Mouse (Mus musculus) gastrocnemius, adult 2 months (tissue): ENCODE measurements around the gene Tmem176a. TPM values are rescaled to one million over a fixed set of nuclear protein-coding genes. Genes with fewer than 3 reads are reported as not detected.
"Not testable (repeated sequence)": the region's sequence is repeated elsewhere in the genome, so short reads cannot be mapped to it uniquely, and the experiment has no call there.

Experiments used
- DNase-seq: peaks from one replicate; pipeline ENCODE4 v3.0.0; 2022
- H3K27ac ChIP-seq: fragments of 200-600 bp; 2 replicates; pipeline ENCODE4 v1.8.1; 2022; ENCODE audit warnings: mild to moderate bottlenecking
- H3K4me3 ChIP-seq: fragments of 200-600 bp; 2 replicates; pipeline ENCODE4 v1.8.1; 2022; ENCODE audit warnings: mild to moderate bottlenecking, moderate library complexity
- CTCF ChIP-seq: fragments of 200-600 bp; IDR thresholded peaks from 2 replicates; pipeline ENCODE4 v1.8.1; 2022; ENCODE audit warnings: antibody characterized with exemption, mild to moderate bottlenecking, moderate library complexity
- intact Hi-C: fragments of 180-260 bp; cut with DNase I; formaldehyde crosslinking; loops from one replicate; pipeline ENCODE4 v1.15.1; 2025
- total RNA-seq, 2 experiments: library from RNA; stranded (reverse); gene quantifications; 2 replicates each; pipeline ENCODE4 v1.2.3; 2021

Tmem176a gene
- total RNA-seq, 2 experiments from 2014 or later = 3.4 to 5.3 TPM

- TF ChIP-seq CTCF = peak; percentile 10; the same call in 1 of the 2 replicates
- intact Hi-C loops = no loop called here
- no peak overlapping the region for H3K4me3 ChIP-seq
- DNase-seq = no peak
- no peak overlapping the region for H3K27ac ChIP-seq
These were observed 13.4 kb downstream of the Tmem176a start for GRCm38 (mm10) chr6:48854155-48854554.

- H3K4me3 ChIP-seq = no peak overlapping the region
- TF ChIP-seq CTCF = peak; percentile 48
- intact Hi-C loops = loop anchor here (2.0 kb wide), 1 partner anchor 41 kb away; no protein-coding TSS in a partner anchor
- no peak for DNase-seq
- H3K27ac ChIP-seq = no peak overlapping the region
These were observed 17.0 kb downstream of the Tmem176a start for GRCm38 (mm10) chr6:48857613-48858302.

GRCm38 (mm10) chr6:48860130-48860815, 19.6 kb downstream of the Tmem176a start:
- no peak overlapping the region for H3K27ac ChIP-seq
- H3K4me3 ChIP-seq = 0 out of 2 replicates have a peak overlapping the region, but pooled peaks have one; percentile 26
- intact Hi-C loops = no loop called here
- peak; percentile 52 for DNase-seq
- TF ChIP-seq CTCF = peak; percentile 45

GRCm38 (mm10) chr6:48860851-48861250, 20.1 kb downstream of the Tmem176a start:
- DNase-seq = no peak
- intact Hi-C loops = no loop called here
- Histone ChIP-seq H3K4me3 (no peak overlapping the region), H3K27ac (no peak overlapping the region)
- no peak for TF ChIP-seq CTCF

- no peak for DNase-seq
- intact Hi-C loops = no loop called here
- H3K27ac ChIP-seq = no peak overlapping the region
- no peak overlapping the region for H3K4me3 ChIP-seq
- TF ChIP-seq CTCF = no peak
These were observed 21.0 kb downstream of the Tmem176a start for GRCm38 (mm10) chr6:48861616-48862280.

- no peak for DNase-seq
- no peak overlapping the region for H3K4me3 ChIP-seq
- intact Hi-C loops = no loop called here
- no peak overlapping the region for H3K27ac ChIP-seq
- TF ChIP-seq CTCF = no peak
These were observed 22.1 kb downstream of the Tmem176a start for GRCm38 (mm10) chr6:48862816-48863215.

- TF ChIP-seq CTCF = no peak
- intact Hi-C loops = no loop called here
- no peak overlapping the region for H3K27ac ChIP-seq
- DNase-seq = no peak
- no peak overlapping the region for H3K4me3 ChIP-seq
These were observed 22.8 kb downstream of the Tmem176a start for GRCm38 (mm10) chr6:48863488-48863887.

- H3K27ac ChIP-seq = no peak overlapping the region
- H3K4me3 ChIP-seq = no peak overlapping the region
- no peak for DNase-seq
- no peak for TF ChIP-seq CTCF
- intact Hi-C loops = no loop called here
These were observed 23.5 kb downstream of the Tmem176a start for GRCm38 (mm10) chr6:48864181-48864580.

- DNase-seq = no peak
- intact Hi-C loops = no loop called here
- H3K27ac ChIP-seq = no peak overlapping the region
These were observed 24.0 kb downstream of the Tmem176a start for GRCm38 (mm10) chr6:48864723-48865122.

GRCm38 (mm10) chr6:48865152-48865745, 24.5 kb downstream of the Tmem176a start:
- no peak for TF ChIP-seq CTCF

More at GRCm38 (mm10) chr6:48864723-48865122, 24.0 kb downstream of the Tmem176a start:
- TF ChIP-seq CTCF = no peak
- no peak overlapping the region for H3K4me3 ChIP-seq

GRCm38 (mm10) chr6:48866355-48866950, 25.7 kb downstream of the Tmem176a start:
- H3K4me3 ChIP-seq, intact Hi-C loops, DNase-seq, H3K27ac ChIP-seq: not testable (repeated sequence)

More at GRCm38 (mm10) chr6:48865152-48865745, 24.5 kb downstream of the Tmem176a start:
- DNase-seq = no peak
- intact Hi-C loops = no loop called here
- Histone ChIP-seq H3K27ac (no peak overlapping the region), H3K4me3 (no peak overlapping the region)

- no peak for DNase-seq
- no peak for TF ChIP-seq CTCF
- intact Hi-C loops = no loop called here
- Histone ChIP-seq H3K27ac (no peak overlapping the region), H3K4me3 (no peak overlapping the region)
These were observed 26.4 kb downstream of the Tmem176a start for GRCm38 (mm10) chr6:48867158-48867557.
